Mouse (Mus musculus): Measurements from ENCODE around the gene Dpysl4.

Gene Dpysl4

GRCm38 (mm10) chr7:139096399-139096798 is 10.6 kb downstream of the Dpysl4 start:
- DNase-seq (ENCODE audit: low read depth, low spot score), result no peak

- DNase-seq (ENCODE audit: low read depth, low spot score), result no peak
Measured at GRCm38 (mm10) chr7:139100531-139101095, 14.8 kb downstream of the Dpysl4 start.

GRCm38 (mm10) chr7:139101286-139101804 is 15.5 kb downstream of the Dpysl4 start:
- DNase-seq (ENCODE audit: low read depth, low spot score), result no peak

GRCm38 (mm10) chr7:139101826-139102225 is 16.0 kb downstream of the Dpysl4 start:
- no peak for DNase-seq (ENCODE audit: low read depth, low spot score)

- DNase-seq (ENCODE audit: low read depth, low spot score), result no peak
Measured at GRCm38 (mm10) chr7:139103960-139104381, 18.2 kb downstream of the Dpysl4 start.

- DNase-seq (ENCODE audit: low read depth, low spot score), result no peak
Measured at GRCm38 (mm10) chr7:139105076-139105475, 19.3 kb downstream of the Dpysl4 start.

- no peak for DNase-seq (ENCODE audit: low read depth, low spot score)
Measured at GRCm38 (mm10) chr7:139105705-139106104, 19.9 kb downstream of the Dpysl4 start.

- no peak for DNase-seq (ENCODE audit: low read depth, low spot score)
Measured at GRCm38 (mm10) chr7:139107908-139108650, 22.3 kb downstream of the Dpysl4 start.

- DNase-seq (ENCODE audit: low read depth, low spot score), result peak; percentile 61
Measured at GRCm38 (mm10) chr7:139119152-139119774, 33.5 kb downstream of the Dpysl4 start.

GRCm38 (mm10) chr7:139119775-139120153 is 34.0 kb downstream of the Dpysl4 start:
- DNase-seq (ENCODE audit: low read depth, low spot score), result no peak

- no peak for DNase-seq (ENCODE audit: low read depth, low spot score)
Measured at GRCm38 (mm10) chr7:139125881-139126280, 40.1 kb downstream of the Dpysl4 start.

GRCm38 (mm10) chr7:139126549-139126948 is 40.7 kb downstream of the Dpysl4 start:
- no peak for DNase-seq (ENCODE audit: low read depth, low spot score)

GRCm38 (mm10) chr7:139128994-139129393 is 43.2 kb downstream of the Dpysl4 start:
- DNase-seq (ENCODE audit: low read depth, low spot score), result no peak

- no peak for DNase-seq (ENCODE audit: low read depth, low spot score)
Measured at GRCm38 (mm10) chr7:139130361-139130760, 44.6 kb downstream of the Dpysl4 start.

GRCm38 (mm10) chr7:139131538-139131937 is 45.7 kb downstream of the Dpysl4 start:
- DNase-seq (ENCODE audit: low read depth, low spot score), result no peak

GRCm38 (mm10) chr7:139133446-139133845 is 47.6 kb downstream of the Dpysl4 start:
- DNase-seq (ENCODE audit: low read depth, low spot score), result no peak

- no peak for DNase-seq (ENCODE audit: low read depth, low spot score)
Measured at GRCm38 (mm10) chr7:139135236-139135635, 49.4 kb downstream of the Dpysl4 start.

- no peak for DNase-seq (ENCODE audit: low read depth, low spot score)
Measured at GRCm38 (mm10) chr7:139136906-139137491, 51.2 kb downstream of the Dpysl4 start.

GRCm38 (mm10) chr7:139139921-139140461 is 54.2 kb downstream of the Dpysl4 start:
- DNase-seq (ENCODE audit: low read depth, low spot score), result peak; percentile 42

- no peak for DNase-seq (ENCODE audit: low read depth, low spot score)
Measured at GRCm38 (mm10) chr7:139143785-139144184, 58.0 kb downstream of the Dpysl4 start.

- no peak for DNase-seq (ENCODE audit: low read depth, low spot score)
Measured at GRCm38 (mm10) chr7:139145891-139146290, 60.1 kb downstream of the Dpysl4 start.

GRCm38 (mm10) chr7:139147360-139147759 is 61.6 kb downstream of the Dpysl4 start:
- DNase-seq (ENCODE audit: low read depth, low spot score), result no peak

All from embryo, embryonic 11.5 days (tissue).